Mouse (Mus musculus) T-helper 17 cell (primary cell): ENCODE data around the gene Cx3cl1.

Experiments
- in situ Hi-C, 2 experiments: fragments of 300-600 bp; cut with MboI, MseI; formaldehyde crosslinking; loops; 1 replicate in 1 of 2; 2 replicates in 1 of 2; pipeline ENCODE4 v1.15.1; 2025; ENCODE audit warnings: high pct_unique_total_duplicates in 2 of 2

Gene Cx3cl1

GRCm38 (mm10) chr8:94773700-94774171 is 1.9 kb downstream of the Cx3cl1 start:
- in situ Hi-C loops, result no loop called here

- in situ Hi-C loops, result no loop called here
Observed at GRCm38 (mm10) chr8:94774601-94775000, 2.8 kb downstream of the Cx3cl1 start.

GRCm38 (mm10) chr8:94776346-94776745 is 4.5 kb downstream of the Cx3cl1 start:
- in situ Hi-C loops, result no loop called here

GRCm38 (mm10) chr8:94778036-94778435 is 6.2 kb downstream of the Cx3cl1 start:
- in situ Hi-C loops, result no loop called here

- in situ Hi-C loops, result no loop called here
Observed at GRCm38 (mm10) chr8:94778473-94778872, 6.7 kb downstream of the Cx3cl1 start.

GRCm38 (mm10) chr8:94778895-94779533 is 7.2 kb downstream of the Cx3cl1 start:
- in situ Hi-C loops, result no loop called here

GRCm38 (mm10) chr8:94779534-94780294 is 7.9 kb downstream of the Cx3cl1 start:
- in situ Hi-C loops, result no loop called here

GRCm38 (mm10) chr8:94780491-94781154 is 8.8 kb downstream of the Cx3cl1 start:
- in situ Hi-C loops, result no loop called here

GRCm38 (mm10) chr8:94781155-94781837 is 9.5 kb downstream of the Cx3cl1 start:
- in situ Hi-C loops, result no loop called here

- in situ Hi-C loops, result no loop called here
Observed at GRCm38 (mm10) chr8:94781838-94782235, 10.0 kb downstream of the Cx3cl1 start.

GRCm38 (mm10) chr8:94783890-94784289 is 12.1 kb downstream of the Cx3cl1 start:
- in situ Hi-C loops, result no loop called here

- in situ Hi-C loops, result no loop called here
Observed at GRCm38 (mm10) chr8:94785247-94785985, 13.6 kb downstream of the Cx3cl1 start.

- in situ Hi-C loops, result no loop called here
Observed at GRCm38 (mm10) chr8:94785995-94786595, 14.3 kb downstream of the Cx3cl1 start.

GRCm38 (mm10) chr8:94787524-94788501 is 16.0 kb downstream of the Cx3cl1 start:
- in situ Hi-C loops, result no loop called here

GRCm38 (mm10) chr8:94789256-94789955 is 17.6 kb downstream of the Cx3cl1 start:
- in situ Hi-C loops, result no loop called here

- in situ Hi-C loops, result no loop called here
Observed at GRCm38 (mm10) chr8:94794368-94794767, 22.6 kb downstream of the Cx3cl1 start.

- in situ Hi-C loops, result no loop called here
Observed at GRCm38 (mm10) chr8:94794782-94795181, 23.0 kb downstream of the Cx3cl1 start.

GRCm38 (mm10) chr8:94800278-94800968 is 28.6 kb downstream of the Cx3cl1 start:
- in situ Hi-C loops, result loop anchor here (5.0 to 25.0 kb wide), 3 partner anchors 96 to 1487 kb away; no protein-coding TSS in a partner anchor
